ENCODE assay signal across 11 mouse cellular contexts in the genomic region with DNA sequence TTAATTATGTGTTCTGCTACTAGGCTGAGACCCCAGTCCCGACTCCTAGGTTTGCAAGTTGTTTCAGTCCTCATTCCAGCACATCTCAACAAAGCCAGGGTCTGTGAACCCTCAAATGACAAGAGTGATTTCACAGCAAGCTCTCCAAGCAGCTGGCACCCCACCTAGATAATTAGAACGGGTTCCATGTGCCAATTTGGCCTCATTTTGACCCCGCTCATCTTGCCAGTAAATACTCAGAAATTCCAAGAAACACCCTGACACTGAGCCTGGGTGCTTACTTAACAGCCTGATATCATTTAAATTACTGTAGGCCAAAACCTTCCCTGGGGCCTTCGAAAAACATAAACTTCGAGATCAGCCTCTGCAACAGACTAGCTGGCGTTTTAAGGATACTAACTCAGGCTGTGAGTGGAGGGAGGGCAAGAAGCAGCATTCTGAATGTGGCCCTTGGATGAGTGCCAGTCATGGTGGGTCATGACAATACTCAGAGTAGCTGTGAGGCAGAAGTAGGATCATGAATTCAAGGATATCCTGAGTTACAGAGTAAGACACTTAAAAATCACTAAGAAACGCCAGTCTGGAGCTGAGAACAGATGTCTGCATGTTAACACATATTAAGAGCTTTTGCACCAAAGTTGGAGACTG. TPM values are rescaled to one million over a fixed set of nuclear protein-coding genes. Genes with fewer than 3 reads are reported as not detected.
DNase-seq lines count a peak whose midpoint lies in the region; ATAC-seq and TF ChIP-seq lines count a peak whose summit lies in the region.
"Had no signal": no experiment of that assay in that cellular context is flagged by ENCODE, and none has a peak within 500 bp of the region (broad histone marks: within the 10 kb centered on the region; RNA-seq: fewer than 3 reads in every experiment).

No protein-coding gene starts in this region.

- ATAC-seq in heart, embryonic 13.5 days (ENCODE audit: extremely low read depth, insufficient number of reproducible peaks, low FRiP score, low TSS enrichment), result no peak
- ATAC-seq in heart, embryonic 12.5 days (ENCODE audit: insufficient number of reproducible peaks, low FRiP score), result no peak
- no peak for ATAC-seq in lung, embryonic 14.5 days (ENCODE audit: insufficient read depth)
- ATAC-seq in limb, embryonic 14.5 days (ENCODE audit: low FRiP score, low read depth), result no peak
- ATAC-seq: inflammation-experienced regulatory T-cells, adult 6 months had no signal

- H3K4me2 ChIP-seq in heart, embryonic 13.5 days, result no peak overlapping the region
- no peak overlapping the region for H3K4me2 ChIP-seq in heart, embryonic 12.5 days
- H3K4me2 ChIP-seq in lung, embryonic 14.5 days, result no peak overlapping the region
- no peak overlapping the region for H3K4me2 ChIP-seq in limb, embryonic 14.5 days (replicated peaks; ENCODE audit: low read depth, low read length, severe bottlenecking)

- TF ChIP-seq CTCF in lung, embryonic 14.5 days (IDR thresholded peaks at IDR 0.05; ENCODE audit: low read depth), result no peak

- TF ChIP-seq POLR2A in limb, embryonic 14.5 days (IDR thresholded peaks at IDR 0.05; ENCODE audit: borderline replicate concordance, extremely low read depth, insufficient read depth, insufficient read length), result no peak

- H3K27me3 ChIP-seq in heart, embryonic 13.5 days (replicated peaks), result no peaks in the 10 kb centered on the region
- no peaks in the 10 kb centered on the region for H3K27me3 ChIP-seq in heart, embryonic 12.5 days (replicated peaks)
- H3K27me3 ChIP-seq in lung, embryonic 14.5 days (ENCODE audit: insufficient read depth, low read length), result no peaks in the 10 kb centered on the region
- no peaks in the 10 kb centered on the region for H3K27me3 ChIP-seq in limb, embryonic 14.5 days (ENCODE audit: control insufficient read depth, insufficient read depth, low read length)
- H3K27me3 ChIP-seq: CH12.LX had no signal

- WGBS in heart, embryonic 13.5 days, result 53% methylated on average over 7 of the region's 7 CpGs
- 54% methylated on average over 7 of the region's 7 CpGs for WGBS in heart, embryonic 12.5 days
- 57% methylated on average over 7 of the region's 7 CpGs for WGBS in lung, embryonic 14.5 days
- 58% methylated on average over 7 of the region's 7 CpGs for WGBS in limb, embryonic 14.5 days

- no peak overlapping the region for H3K9ac ChIP-seq in heart, embryonic 13.5 days
- H3K9ac ChIP-seq in heart, embryonic 12.5 days, result no peak overlapping the region
- no peak overlapping the region for H3K9ac ChIP-seq in lung, embryonic 14.5 days
- no peak overlapping the region for H3K9ac ChIP-seq in limb, embryonic 14.5 days (ENCODE audit: low read depth, low read length, severe bottlenecking)

- peaks cover 37% of the 10 kb centered on the region for H3K4me1 ChIP-seq in heart, embryonic 13.5 days
- H3K4me1 ChIP-seq in heart, embryonic 12.5 days (replicated peaks), result peaks cover 33% of the 10 kb centered on the region
- peaks cover 6% of the 10 kb centered on the region; the same call in 1 of the 2 replicates for H3K4me1 ChIP-seq in lung, embryonic 14.5 days (ENCODE audit: insufficient read depth)
- H3K4me1 ChIP-seq in limb, embryonic 14.5 days (ENCODE audit: control insufficient read depth, insufficient read depth, low read length), result peaks cover 15% of the 10 kb centered on the region

- no peaks in the 10 kb centered on the region for H3K9me3 ChIP-seq in heart, embryonic 13.5 days
- H3K9me3 ChIP-seq in heart, embryonic 12.5 days (replicated peaks), result no peaks in the 10 kb centered on the region
- H3K9me3 ChIP-seq in lung, embryonic 14.5 days (ENCODE audit: low read depth, low read length), result no peaks in the 10 kb centered on the region
- H3K9me3 ChIP-seq in limb, embryonic 14.5 days (ENCODE audit: control insufficient read depth, low read length), result no peaks in the 10 kb centered on the region

- peak overlapping the region; percentile 57 for H3K27ac ChIP-seq in heart, embryonic 13.5 days (replicated peaks)
- H3K27ac ChIP-seq in heart, embryonic 12.5 days (ENCODE audit: poor library complexity, severe bottlenecking), result no peak overlapping the region; the same call in 1 of the 2 replicates
- H3K27ac ChIP-seq in lung, embryonic 14.5 days (ENCODE audit: low read depth), result peak overlapping the region; percentile 24; the same call in 1 of the 2 replicates
- H3K27ac ChIP-seq in limb, embryonic 14.5 days (replicated peaks; ENCODE audit: low read depth, low read length), result peak overlapping the region; percentile 43; the same call in 1 of the 2 replicates

- DNase-seq in lung, embryonic 14.5 days, result peak; percentile 51
- no peak for DNase-seq in lung, postnatal 36 days
- DNase-seq in adrenal gland, postnatal 36 days, result peak; percentile 61 to 66
- DNase-seq in limb, embryonic 14.5 days (ENCODE audit: low spot score), result no peak
- DNase-seq in right cerebral cortex, postnatal 4 days, result no peak
- DNase-seq: cerebellum, adult 11 months; lung, postnatal 14 days had no signal

- H3K4me3 ChIP-seq in heart, embryonic 13.5 days, result no peak overlapping the region
- no peak overlapping the region for H3K4me3 ChIP-seq in heart, embryonic 12.5 days
- no peak overlapping the region for H3K4me3 ChIP-seq in lung, embryonic 14.5 days (ENCODE audit: low read depth, low read length)
- no peak overlapping the region for H3K4me3 ChIP-seq in limb, embryonic 14.5 days (replicated peaks; ENCODE audit: low read length)

- peaks cover 27% of the 10 kb centered on the region for H3K36me3 ChIP-seq in heart, embryonic 13.5 days
- H3K36me3 ChIP-seq in heart, embryonic 12.5 days, result peaks cover 30% of the 10 kb centered on the region
- peaks cover 15% of the 10 kb centered on the region for H3K36me3 ChIP-seq in lung, embryonic 14.5 days (ENCODE audit: insufficient read depth)
- peaks cover 23% of the 10 kb centered on the region for H3K36me3 ChIP-seq in limb, embryonic 14.5 days (ENCODE audit: control insufficient read depth, insufficient read depth, low read length)

RNA-seq across cellular contexts. Expression of gene Sidt2, which starts 3.1 kb away (rescaled TPM):
- 35.5 and 36.3 TPM in 2 replicates for polyA plus RNA-seq in heart, embryonic 13.5 days (2015; fragmentation: Nextera tagmentation; extraction: Ambion mirVana)
- polyA plus RNA-seq in heart, embryonic 12.5 days (2016; fragmentation: Nextera tagmentation; extraction: Ambion mirVana), result 48.5 and 53.5 TPM in 2 replicates
- polyA plus RNA-seq in lung, embryonic 14.5 days (2014; fragmentation: Nextera tagmentation; extraction: Ambion mirVana), result 29.9 and 34.3 TPM in 2 replicates
- 100 to 1,000 TPM; 161 to 261 TPM for total RNA-seq in adrenal gland, postnatal 36 days (2021)
- 121 and 190 TPM in 2 replicates for polyA plus RNA-seq in limb, embryonic 14.5 days (2012; rRNA removed)
- polyA plus RNA-seq in limb, embryonic 14.5 days (2014; fragmentation: Nextera tagmentation; extraction: Ambion mirVana), result 56.1 and 58.7 TPM in 2 replicates

RNA-seq across cellular contexts. Expression of gene Tagln, which starts 22.3 kb away (rescaled TPM):
- polyA plus RNA-seq in heart, embryonic 13.5 days (2015; fragmentation: Nextera tagmentation; extraction: Ambion mirVana), result 151 and 203 TPM in 2 replicates
- 236 and 253 TPM in 2 replicates for polyA plus RNA-seq in heart, embryonic 12.5 days (2016; fragmentation: Nextera tagmentation; extraction: Ambion mirVana)
- polyA plus RNA-seq in lung, embryonic 14.5 days (2014; fragmentation: Nextera tagmentation; extraction: Ambion mirVana), result 147 and 150 TPM in 2 replicates
- total RNA-seq in adrenal gland, postnatal 36 days (2021), result 100 to 1,000 TPM in 1 of 2 experiments, 10 to 100 TPM in 1; 90.4 to 182 TPM
- 27.8 and 29.8 TPM in 2 replicates for polyA plus RNA-seq in limb, embryonic 14.5 days (2012; rRNA removed)
- 31.7 and 35.7 TPM in 2 replicates for polyA plus RNA-seq in limb, embryonic 14.5 days (2014; fragmentation: Nextera tagmentation; extraction: Ambion mirVana)

RNA-seq across cellular contexts. Expression of gene Rnf214, which starts 51.4 kb away (rescaled TPM):
- 40.0 and 40.7 TPM in 2 replicates for polyA plus RNA-seq in heart, embryonic 13.5 days (2015; fragmentation: Nextera tagmentation; extraction: Ambion mirVana)
- 43.6 and 45.0 TPM in 2 replicates for polyA plus RNA-seq in heart, embryonic 12.5 days (2016; fragmentation: Nextera tagmentation; extraction: Ambion mirVana)
- polyA plus RNA-seq in lung, embryonic 14.5 days (2014; fragmentation: Nextera tagmentation; extraction: Ambion mirVana), result 52.6 and 54.4 TPM in 2 replicates
- total RNA-seq in adrenal gland, postnatal 36 days (2021), result 10 to 100 TPM; 42.5 to 46.6 TPM
- 27.6 and 31.5 TPM in 2 replicates for polyA plus RNA-seq in limb, embryonic 14.5 days (2012; rRNA removed)
- 55.7 and 57.0 TPM in 2 replicates for polyA plus RNA-seq in limb, embryonic 14.5 days (2014; fragmentation: Nextera tagmentation; extraction: Ambion mirVana)

RNA-seq across cellular contexts. Expression of gene Pcsk7, which starts 51.9 kb away (rescaled TPM):
- polyA plus RNA-seq in heart, embryonic 13.5 days (2015; fragmentation: Nextera tagmentation; extraction: Ambion mirVana), result 16.4 TPM in 2 replicates
- polyA plus RNA-seq in heart, embryonic 12.5 days (2016; fragmentation: Nextera tagmentation; extraction: Ambion mirVana), result 19.4 and 19.7 TPM in 2 replicates
- polyA plus RNA-seq in lung, embryonic 14.5 days (2014; fragmentation: Nextera tagmentation; extraction: Ambion mirVana), result 18.5 and 19.2 TPM in 2 replicates
- 10 to 100 TPM; 26.9 to 28.6 TPM for total RNA-seq in adrenal gland, postnatal 36 days (2021)
- polyA plus RNA-seq in limb, embryonic 14.5 days (2012; rRNA removed), result 33.3 and 36.6 TPM in 2 replicates
- 17.3 and 17.9 TPM in 2 replicates for polyA plus RNA-seq in limb, embryonic 14.5 days (2014; fragmentation: Nextera tagmentation; extraction: Ambion mirVana)

RNA-seq across cellular contexts. Expression of gene Pafah1b2, which starts 54.3 kb away (rescaled TPM):
- 133 and 137 TPM in 2 replicates for polyA plus RNA-seq in heart, embryonic 13.5 days (2015; fragmentation: Nextera tagmentation; extraction: Ambion mirVana)
- 173 and 175 TPM in 2 replicates for polyA plus RNA-seq in heart, embryonic 12.5 days (2016; fragmentation: Nextera tagmentation; extraction: Ambion mirVana)
- polyA plus RNA-seq in lung, embryonic 14.5 days (2014; fragmentation: Nextera tagmentation; extraction: Ambion mirVana), result 179 and 184 TPM in 2 replicates
- total RNA-seq in adrenal gland, postnatal 36 days (2021), result 100 to 1,000 TPM; 148 to 173 TPM
- 70.1 and 87.2 TPM in 2 replicates for polyA plus RNA-seq in limb, embryonic 14.5 days (2012; rRNA removed)
- polyA plus RNA-seq in limb, embryonic 14.5 days (2014; fragmentation: Nextera tagmentation; extraction: Ambion mirVana), result 174 and 175 TPM in 2 replicates

Comparison
In these comparisons a context has a peak if more than half of its experiments do, and no peak if none do; other contexts are left out.
1. DNase-seq: peak in lung, embryonic 14.5 days (single experiment) and adrenal gland, postnatal 36 days (2 of 2); none in lung, postnatal 36 days (single experiment), limb, embryonic 14.5 days (single experiment) and right cerebral cortex, postnatal 4 days (single experiment).